Mouse (Mus musculus): ENCODE measurements at regions not wholly inside any gene's neighbourhood (a gene's known extent, or its start where the extent isn't known, plus 50 kb on each side); places are given as distances from the start of the nearest gene placed in this dataset.

DNA sequence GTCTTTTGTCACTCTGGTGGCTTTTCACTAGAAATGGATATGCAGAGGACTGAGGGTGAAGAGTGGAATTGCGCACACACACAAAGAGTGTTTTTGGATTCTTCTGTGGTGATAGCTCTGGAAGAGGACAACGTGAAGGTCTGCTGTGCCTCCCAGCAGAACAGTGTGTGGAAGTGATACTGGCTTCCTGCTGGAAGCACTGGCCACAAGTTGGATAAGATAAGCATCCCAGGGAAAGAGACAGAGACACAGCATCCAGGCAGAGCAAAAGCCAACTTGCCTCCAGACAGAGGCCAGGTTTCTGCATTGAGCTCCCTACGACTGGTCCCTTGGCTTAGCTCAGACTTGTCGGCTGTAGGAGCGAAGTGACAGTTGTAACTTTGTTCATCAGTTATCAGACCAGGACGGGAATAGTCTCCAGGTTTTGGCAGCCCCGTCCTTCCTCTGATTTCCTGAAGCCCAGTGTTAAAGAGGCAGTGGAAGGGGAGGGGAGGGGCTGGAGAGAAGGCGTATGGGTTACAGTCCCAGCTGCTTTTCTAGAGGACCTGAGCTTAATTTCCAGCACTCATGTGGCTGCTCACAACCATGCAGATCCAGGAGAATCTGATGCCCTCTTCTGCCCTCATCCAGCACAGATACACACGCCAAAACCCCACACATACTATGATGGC lies 89.2 kb downstream of the Tmem170b start:
- ATAC-seq (replicated peaks in 1 of 2; ENCODE audit: insufficient read depth in 1 of 2, low FRiP score in 2 of 2, low TSS enrichment in 1 of 2, low read depth in 1 of 2, poor library complexity in 2 of 2, severe bottlenecking in 2 of 2), result no peak

DNA sequence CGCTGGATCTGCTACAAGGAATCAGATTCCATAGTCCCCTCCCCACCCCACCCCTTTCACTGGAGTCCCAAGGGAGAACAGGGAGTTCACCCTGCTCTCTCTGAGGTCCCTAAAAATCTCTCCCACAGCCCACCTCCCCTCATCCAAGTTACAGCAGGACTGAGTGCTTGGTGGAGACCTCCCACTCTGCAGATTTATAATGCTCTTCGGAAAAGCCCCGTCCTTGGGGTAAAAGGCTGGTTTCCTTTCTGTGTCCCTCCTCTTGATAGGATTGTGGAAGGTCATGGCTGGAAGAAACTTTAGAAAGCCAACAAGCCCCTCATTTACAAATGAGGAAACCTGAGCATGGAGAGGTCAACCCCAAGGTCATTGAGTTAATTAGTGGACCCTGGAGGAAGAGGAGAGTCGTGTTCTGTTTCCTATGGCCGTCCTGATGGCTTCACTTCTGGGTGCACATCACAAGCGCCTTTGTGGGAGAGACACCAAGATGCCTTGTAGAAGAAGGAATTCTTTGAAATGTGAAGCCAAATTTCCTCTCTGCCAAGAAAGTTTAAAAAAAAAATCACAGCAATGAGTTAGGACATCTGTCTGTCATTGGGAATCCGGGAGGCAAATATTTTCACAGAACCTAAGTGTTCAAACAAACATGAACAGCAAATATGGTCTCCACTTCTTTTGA lies 91.2 kb downstream of the Tmem170b start:
- ATAC-seq (replicated peaks in 1 of 2; ENCODE audit: insufficient read depth in 1 of 2, low FRiP score in 2 of 2, low TSS enrichment in 1 of 2, low read depth in 1 of 2, poor library complexity in 2 of 2, severe bottlenecking in 2 of 2), result no peak

DNA sequence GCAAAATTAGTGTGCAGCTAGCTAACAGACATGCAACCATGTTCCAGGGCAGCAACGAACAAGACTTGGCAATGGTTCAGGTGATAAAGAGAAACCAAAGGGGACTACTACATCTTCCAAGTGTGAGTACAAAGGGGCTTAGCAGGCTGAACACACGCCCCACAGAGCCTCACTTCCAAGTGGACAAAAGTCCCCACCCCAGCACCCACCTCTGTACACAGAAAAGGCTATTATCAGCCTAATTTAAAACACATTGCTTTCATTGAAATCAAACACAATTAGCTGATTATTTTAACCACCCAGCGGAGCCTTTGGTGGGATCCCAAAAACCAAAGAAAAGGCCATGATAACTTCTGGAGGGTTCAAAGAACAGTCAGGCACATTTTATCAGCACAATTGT lies 95.6 kb downstream of the Tmem170b start:
- no peak for ATAC-seq (replicated peaks in 1 of 2; ENCODE audit: insufficient read depth in 1 of 2, low FRiP score in 2 of 2, low TSS enrichment in 1 of 2, low read depth in 1 of 2, poor library complexity in 2 of 2, severe bottlenecking in 2 of 2)

DNA sequence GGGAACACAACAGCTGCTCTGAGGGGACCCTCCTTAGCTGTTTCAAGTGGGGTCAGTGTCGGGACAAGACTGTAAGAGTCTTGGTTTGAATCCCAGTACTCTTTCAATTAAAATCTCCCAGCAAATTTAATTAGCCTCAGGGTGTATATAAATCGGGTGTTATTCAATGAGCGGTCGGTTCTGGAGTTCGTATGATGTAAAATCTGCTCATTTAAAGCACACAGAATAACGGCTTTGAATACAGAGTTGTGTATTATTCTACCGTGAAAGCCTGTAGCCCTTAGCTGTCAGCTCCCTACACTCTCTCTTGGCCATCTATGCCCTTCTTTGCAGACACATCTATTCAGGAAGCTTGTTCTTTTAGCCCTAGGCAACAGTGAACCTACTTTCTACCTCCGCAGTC lies 96.1 kb downstream of the Tmem170b start:
- no peak for ATAC-seq (replicated peaks in 1 of 2; ENCODE audit: insufficient read depth in 1 of 2, low FRiP score in 2 of 2, low TSS enrichment in 1 of 2, low read depth in 1 of 2, poor library complexity in 2 of 2, severe bottlenecking in 2 of 2)

DNA sequence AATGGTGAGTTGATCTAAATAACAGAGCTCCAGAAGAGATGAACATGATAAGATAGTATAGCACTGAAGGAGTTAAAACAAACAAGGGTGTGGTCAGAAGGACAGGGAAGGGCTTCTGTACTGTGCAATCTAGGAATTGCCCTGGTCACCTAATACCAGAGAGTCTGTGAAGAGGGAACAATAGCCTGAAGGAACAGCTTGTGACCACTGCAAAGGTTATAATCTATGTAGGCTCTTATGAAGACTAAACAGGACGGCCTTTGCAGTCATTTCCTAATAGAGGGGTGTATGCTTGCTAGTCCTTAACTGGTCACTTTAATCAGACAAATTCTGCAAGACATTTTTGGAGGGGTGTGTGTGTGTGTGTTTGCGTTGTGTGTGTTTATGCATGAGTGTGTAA lies 97.5 kb downstream of the Tmem170b start:
- ATAC-seq (replicated peaks in 1 of 2; ENCODE audit: insufficient read depth in 1 of 2, low FRiP score in 2 of 2, low TSS enrichment in 1 of 2, low read depth in 1 of 2, poor library complexity in 2 of 2, severe bottlenecking in 2 of 2), result no peak

DNA sequence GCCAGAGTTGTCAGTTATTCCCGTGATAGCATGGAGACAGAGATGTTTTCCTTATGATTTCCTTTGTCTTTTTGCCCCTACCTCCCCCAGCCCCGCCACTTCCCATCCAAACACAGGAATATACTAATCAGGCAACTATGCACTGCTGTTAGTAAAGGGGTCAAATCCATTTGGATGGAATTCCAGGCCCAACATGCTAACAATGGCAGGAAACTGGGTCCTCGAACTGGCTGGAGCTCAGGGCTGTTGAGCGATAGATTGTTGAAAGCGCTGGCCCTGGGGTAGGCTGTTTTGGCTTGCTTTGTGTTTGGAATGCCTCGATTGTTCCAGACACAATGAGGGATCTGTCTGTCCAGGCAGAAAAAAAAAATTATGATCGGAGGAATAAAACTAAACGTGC lies 97.9 kb downstream of the Tmem170b start:
- no peak for ATAC-seq (replicated peaks in 1 of 2; ENCODE audit: insufficient read depth in 1 of 2, low FRiP score in 2 of 2, low TSS enrichment in 1 of 2, low read depth in 1 of 2, poor library complexity in 2 of 2, severe bottlenecking in 2 of 2)

DNA sequence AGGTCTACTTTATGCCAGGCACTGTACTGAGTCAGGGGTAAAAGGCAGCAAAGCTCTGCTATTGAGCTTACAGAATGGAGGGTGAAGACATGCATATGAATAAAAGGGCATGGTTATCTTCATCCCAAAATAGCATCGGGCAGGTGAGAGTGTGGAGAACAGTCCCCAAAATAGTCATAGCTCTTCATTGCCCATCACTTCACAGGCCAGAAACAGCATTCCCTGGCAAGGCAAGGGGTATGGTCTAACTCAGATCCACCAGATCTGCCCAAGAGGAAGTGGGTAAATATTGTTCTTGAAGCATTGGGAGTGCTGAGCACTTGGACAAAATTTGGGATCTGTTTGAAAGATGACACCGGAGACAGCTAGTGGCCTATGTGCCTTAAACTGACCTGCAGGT lies 99.1 kb downstream of the Tmem170b start:
- no peak for ATAC-seq (replicated peaks in 1 of 2; ENCODE audit: insufficient read depth in 1 of 2, low FRiP score in 2 of 2, low TSS enrichment in 1 of 2, low read depth in 1 of 2, poor library complexity in 2 of 2, severe bottlenecking in 2 of 2)

DNA sequence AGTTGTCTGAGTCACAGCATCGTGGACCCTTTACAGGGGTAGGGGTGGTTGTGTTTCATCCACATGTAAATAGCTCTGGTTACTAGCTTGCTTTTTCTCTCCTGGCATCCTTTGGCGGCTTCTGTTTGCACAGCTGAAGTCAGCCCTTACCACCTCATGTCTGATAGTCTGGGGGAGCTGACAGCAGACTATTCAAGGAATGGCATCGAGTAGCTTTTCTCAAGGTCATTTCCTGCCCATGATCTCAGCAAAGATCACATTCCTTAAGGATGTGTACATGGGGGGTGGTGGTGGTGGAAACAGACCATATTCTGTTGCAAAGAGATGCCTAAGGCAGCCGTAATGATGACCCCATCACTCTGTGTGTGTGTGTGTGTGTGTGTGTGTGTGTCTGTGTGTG lies 99.9 kb downstream of the Tmem170b start:
- ATAC-seq (replicated peaks in 1 of 2; ENCODE audit: insufficient read depth in 1 of 2, low FRiP score in 2 of 2, low TSS enrichment in 1 of 2, low read depth in 1 of 2, poor library complexity in 2 of 2, severe bottlenecking in 2 of 2), result no peak

DNA sequence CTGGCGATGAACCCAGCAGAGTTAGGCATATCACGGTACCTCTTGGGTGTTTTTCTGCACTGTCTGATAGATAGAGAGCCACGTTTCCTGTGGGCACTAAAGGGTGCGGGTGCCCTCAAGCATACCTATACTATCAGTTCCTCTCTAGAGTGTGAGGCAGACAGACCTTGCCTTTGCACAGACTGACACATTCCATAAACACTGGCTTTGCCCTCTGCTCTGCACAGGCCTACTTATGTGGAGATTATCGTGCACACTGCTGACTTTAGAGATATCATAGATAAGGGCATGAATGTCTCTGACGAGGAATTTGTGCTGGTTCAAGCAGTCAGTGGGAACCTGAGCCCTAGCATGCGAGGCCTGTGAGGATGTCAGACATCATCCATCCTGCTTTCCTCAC lies 102.1 kb downstream of the Tmem170b start:
- ATAC-seq (replicated peaks in 1 of 2; ENCODE audit: insufficient read depth in 1 of 2, low FRiP score in 2 of 2, low TSS enrichment in 1 of 2, low read depth in 1 of 2, poor library complexity in 2 of 2, severe bottlenecking in 2 of 2), result no peak

DNA sequence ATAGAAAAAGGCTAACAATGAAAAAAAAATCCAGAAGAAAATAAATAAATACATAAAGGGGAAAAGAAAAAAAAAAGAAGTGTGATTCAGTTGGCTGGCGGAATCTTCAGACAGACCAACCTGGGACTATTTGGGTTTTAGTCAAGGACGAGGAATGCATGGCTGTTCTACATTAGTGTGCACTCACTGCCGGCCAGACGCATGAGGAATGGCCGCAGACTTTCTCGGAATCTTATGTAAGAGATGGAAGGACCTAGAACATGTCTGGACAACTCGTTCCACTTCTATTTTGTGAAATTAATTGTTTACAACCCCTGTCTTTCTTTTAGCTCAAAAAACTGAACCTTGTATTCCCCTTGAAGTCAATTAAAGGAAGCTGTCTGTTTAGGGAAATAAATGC lies 103.4 kb downstream of the Tmem170b start:
- ATAC-seq (replicated peaks in 1 of 2; ENCODE audit: insufficient read depth in 1 of 2, low FRiP score in 2 of 2, low TSS enrichment in 1 of 2, low read depth in 1 of 2, poor library complexity in 2 of 2, severe bottlenecking in 2 of 2), result no peak

DNA sequence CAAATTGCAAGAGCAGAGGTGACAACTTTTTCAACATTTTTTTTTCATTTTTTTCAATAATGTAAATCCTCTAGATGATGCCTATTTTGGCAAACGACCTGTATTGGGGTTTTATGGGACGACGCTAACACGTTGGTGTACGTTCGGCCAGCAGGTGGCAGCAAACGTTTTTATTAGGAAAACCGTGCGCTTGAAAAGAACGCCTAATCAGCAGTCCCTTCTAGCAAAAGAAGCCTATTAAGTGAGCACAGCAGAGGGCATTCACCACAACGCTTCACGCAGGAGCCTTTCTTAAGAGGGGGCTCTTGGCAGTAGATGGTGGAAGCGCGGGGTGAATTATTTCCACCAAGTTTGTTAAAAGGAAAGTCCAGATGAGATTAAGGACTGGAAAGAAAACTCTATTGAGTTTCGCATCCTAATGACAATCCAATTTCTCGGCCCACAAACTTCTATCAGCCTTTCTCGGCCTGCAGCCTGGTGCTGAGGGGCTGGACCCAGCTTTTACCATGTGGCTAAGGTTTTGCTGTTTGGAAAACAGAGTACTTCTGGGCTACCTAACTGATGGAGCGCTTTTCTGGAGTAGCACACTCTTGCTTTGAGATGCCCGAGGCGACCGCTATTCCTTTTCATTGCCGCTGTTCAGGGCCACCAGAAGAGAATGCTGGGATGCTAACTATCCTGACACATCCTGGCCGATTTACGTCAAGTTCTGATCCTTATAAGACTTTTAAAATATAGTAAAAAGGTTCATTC lies 103.9 kb downstream of the Tmem170b start:
- peak; percentile 65 to 78 for ATAC-seq (replicated peaks in 1 of 2; ENCODE audit: insufficient read depth in 1 of 2, low FRiP score in 2 of 2, low TSS enrichment in 1 of 2, low read depth in 1 of 2, poor library complexity in 2 of 2, severe bottlenecking in 2 of 2)

DNA sequence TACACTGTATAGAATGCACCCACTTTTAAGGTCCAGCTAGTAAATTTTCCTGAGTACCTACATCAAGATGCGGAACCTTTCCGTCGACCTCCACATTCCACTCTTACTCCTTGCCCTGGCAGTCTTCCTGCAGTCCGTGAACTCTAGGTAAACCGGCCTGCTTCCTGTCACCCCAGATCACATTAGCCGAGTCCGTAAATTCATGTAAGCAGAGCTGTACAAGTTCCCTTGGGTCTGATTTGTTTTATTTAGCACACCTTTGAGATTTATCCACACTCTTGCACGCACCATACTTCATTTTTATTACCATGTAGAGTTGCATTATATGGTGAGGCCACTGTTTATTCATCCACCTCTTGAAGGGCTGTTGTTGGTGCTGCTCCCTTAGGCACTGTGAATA lies 106.9 kb downstream of the Tmem170b start:
- no peak for ATAC-seq (replicated peaks in 1 of 2; ENCODE audit: insufficient read depth in 1 of 2, low FRiP score in 2 of 2, low TSS enrichment in 1 of 2, low read depth in 1 of 2, poor library complexity in 2 of 2, severe bottlenecking in 2 of 2)
